Mouse (Mus musculus) cerebellum, adult 11 months (tissue): ENCODE data around the gene Kdm2a.

Source experiments
- DNase-seq: peaks from one replicate; pipeline ENCODE4 v3.0.0; 2022

Kdm2a gene

GRCm38 (mm10) chr19:4326106-4326505, 72.0 kb downstream of the Kdm2a start:
- no peak for DNase-seq

GRCm38 (mm10) chr19:4322134-4322533, 76.0 kb downstream of the Kdm2a start:
- DNase-seq: no peak

- no peak for DNase-seq
Observed at GRCm38 (mm10) chr19:4321622-4322021, 76.5 kb downstream of the Kdm2a start.

GRCm38 (mm10) chr19:4319272-4319671, 78.8 kb downstream of the Kdm2a start:
- DNase-seq: no peak

- DNase-seq: peak; percentile 9
Observed at GRCm38 (mm10) chr19:4317181-4317580, 80.9 kb downstream of the Kdm2a start.

GRCm38 (mm10) chr19:4315223-4315944, 82.7 kb downstream of the Kdm2a start:
- DNase-seq: peak; percentile 85

- peak; percentile 66 for DNase-seq
Observed at GRCm38 (mm10) chr19:4309776-4310185, 88.3 kb downstream of the Kdm2a start.

GRCm38 (mm10) chr19:4309302-4309701, 88.8 kb downstream of the Kdm2a start:
- DNase-seq: peak; percentile 20

- DNase-seq: peak; percentile 83
Observed at GRCm38 (mm10) chr19:4306190-4306577, 91.9 kb downstream of the Kdm2a start, which contains the start of gene Grk2. TSS of gene Grk2 (minus strand) at chr19:4306222.

- peak; percentile 67 for DNase-seq
Observed at GRCm38 (mm10) chr19:4305491-4306189, 92.4 kb downstream of the Kdm2a start.

- no peak for DNase-seq
Observed at GRCm38 (mm10) chr19:4304871-4305321, 93.2 kb downstream of the Kdm2a start.

- DNase-seq: no peak
Observed at GRCm38 (mm10) chr19:4304251-4304821, 93.7 kb downstream of the Kdm2a start.

- no peak for DNase-seq
Observed at GRCm38 (mm10) chr19:4303640-4303995, 94.5 kb downstream of the Kdm2a start.

GRCm38 (mm10) chr19:4302936-4303639, 95.0 kb downstream of the Kdm2a start:
- DNase-seq: peak; percentile 92

GRCm38 (mm10) chr19:4301735-4302651, 96.1 kb downstream of the Kdm2a start:
- no peak for DNase-seq

GRCm38 (mm10) chr19:4300852-4301734, 97.0 kb downstream of the Kdm2a start:
- DNase-seq: no peak

GRCm38 (mm10) chr19:4300271-4300704, 97.8 kb downstream of the Kdm2a start:
- no peak for DNase-seq

- DNase-seq: no peak
Observed at GRCm38 (mm10) chr19:4299574-4300270, 98.4 kb downstream of the Kdm2a start.

GRCm38 (mm10) chr19:4299126-4299525, 99.0 kb downstream of the Kdm2a start:
- no peak for DNase-seq
